Mouse (Mus musculus) v-Abl transformed pro-B cells (cell line): ENCODE data around the gene Tmem159.

Experiments
- in situ Hi-C, 2 experiments: fragments of 400-800 bp; cut with MboI; formaldehyde crosslinking; loops; one replicate each; pipeline ENCODE4 v1.15.1; 2025; ENCODE audit not compliant: unreplicated experiment in 2 of 2

Tmem159 gene

GRCm38 (mm10) chr7:120102164-120102972, at the start of gene Tmem159:
Gene Tmem159, plus strand, starts transcription at chr7:120102353.
- in situ Hi-C loops: loop anchor here (5.0 to 25.0 kb wide), 3 partner anchors 255 to 660 kb away; no protein-coding TSS in a partner anchor

- in situ Hi-C loops: no loop called here
Observed at GRCm38 (mm10) chr7:120054016-120054415, 48.1 kb upstream of the Tmem159 start.

GRCm38 (mm10) chr7:120055479-120055878, 46.7 kb upstream of the Tmem159 start:
- in situ Hi-C loops: no loop called here

GRCm38 (mm10) chr7:120064045-120064444, 38.1 kb upstream of the Tmem159 start:
- in situ Hi-C loops: no loop called here

- in situ Hi-C loops: no loop called here
Observed at GRCm38 (mm10) chr7:120068114-120068513, 34.0 kb upstream of the Tmem159 start.

- in situ Hi-C loops: no loop called here
Observed at GRCm38 (mm10) chr7:120069164-120069563, 33.0 kb upstream of the Tmem159 start.

GRCm38 (mm10) chr7:120080177-120080576, 22.0 kb upstream of the Tmem159 start:
- in situ Hi-C loops: no loop called here

GRCm38 (mm10) chr7:120093033-120093432, 9.1 kb upstream of the Tmem159 start:
- in situ Hi-C loops: no loop called here

GRCm38 (mm10) chr7:120094216-120094615, 7.9 kb upstream of the Tmem159 start:
- in situ Hi-C loops: no loop called here

- in situ Hi-C loops: no loop called here
Observed at GRCm38 (mm10) chr7:120095180-120095579, 7.0 kb upstream of the Tmem159 start, which contains the start of gene Dnah3. Gene Dnah3, minus strand, starts transcription at chr7:120095280.

GRCm38 (mm10) chr7:120097845-120098244, 4.3 kb upstream of the Tmem159 start:
- in situ Hi-C loops: no loop called here

- in situ Hi-C loops: no loop called here
Observed at GRCm38 (mm10) chr7:120098403-120098802, 3.8 kb upstream of the Tmem159 start.

GRCm38 (mm10) chr7:120103019-120103567, 940 bp downstream of the Tmem159 start:
- in situ Hi-C loops: loop anchor here (5.0 to 25.0 kb wide), 3 partner anchors 256 to 659 kb away; no protein-coding TSS in a partner anchor

- in situ Hi-C loops: loop anchor here (5.0 to 25.0 kb wide), 3 partner anchors 258 to 657 kb away; no protein-coding TSS in a partner anchor
Observed at GRCm38 (mm10) chr7:120104975-120105374, 2.8 kb downstream of the Tmem159 start.

GRCm38 (mm10) chr7:120106356-120106755, 4.2 kb downstream of the Tmem159 start:
- in situ Hi-C loops: loop anchor here (10.0 to 25.0 kb wide), 2 partner anchors 432 to 656 kb away; no protein-coding TSS in a partner anchor

GRCm38 (mm10) chr7:120109676-120110075, 7.5 kb downstream of the Tmem159 start:
- in situ Hi-C loops: loop anchor here (10.0 to 25.0 kb wide), 2 partner anchors 435 to 653 kb away; no protein-coding TSS in a partner anchor

- in situ Hi-C loops: loop anchor here in 1 of 2 experiments (25.0 kb wide), 1 partner anchor 645 kb away; no protein-coding TSS in a partner anchor
Observed at GRCm38 (mm10) chr7:120116976-120117375, 14.8 kb downstream of the Tmem159 start.

- in situ Hi-C loops: loop anchor here in 1 of 2 experiments (25.0 kb wide), 1 partner anchor 645 kb away; no protein-coding TSS in a partner anchor
Observed at GRCm38 (mm10) chr7:120117529-120117928, 15.4 kb downstream of the Tmem159 start.

- in situ Hi-C loops: loop anchor here (5.0 to 25.0 kb wide), 2 partner anchors 639 to 704 kb away; no protein-coding TSS in a partner anchor
Observed at GRCm38 (mm10) chr7:120123776-120124175, 21.6 kb downstream of the Tmem159 start.

GRCm38 (mm10) chr7:120124844-120125243, 22.7 kb downstream of the Tmem159 start:
- in situ Hi-C loops: loop anchor here (5.0 to 25.0 kb wide), 3 partner anchors 637 to 702 kb away; partner anchors contain the start of gene Gm5737 (in 1 of the 2)
